Mouse (Mus musculus) CH12F3 (cell line): ENCODE measurements at regions not wholly inside any gene's neighbourhood (a gene's known extent, or its start where the extent isn't known, plus 50 kb on each side); places are given as distances from the start of the nearest gene placed in this dataset.

Experiments
- in situ Hi-C: fragments of 300-500 bp; cut with MboI; formaldehyde crosslinking; loops from 2 replicates; pipeline ENCODE4 v1.14.3; 2020; ENCODE audit warnings: low sequenced_read_pairs

DNA sequence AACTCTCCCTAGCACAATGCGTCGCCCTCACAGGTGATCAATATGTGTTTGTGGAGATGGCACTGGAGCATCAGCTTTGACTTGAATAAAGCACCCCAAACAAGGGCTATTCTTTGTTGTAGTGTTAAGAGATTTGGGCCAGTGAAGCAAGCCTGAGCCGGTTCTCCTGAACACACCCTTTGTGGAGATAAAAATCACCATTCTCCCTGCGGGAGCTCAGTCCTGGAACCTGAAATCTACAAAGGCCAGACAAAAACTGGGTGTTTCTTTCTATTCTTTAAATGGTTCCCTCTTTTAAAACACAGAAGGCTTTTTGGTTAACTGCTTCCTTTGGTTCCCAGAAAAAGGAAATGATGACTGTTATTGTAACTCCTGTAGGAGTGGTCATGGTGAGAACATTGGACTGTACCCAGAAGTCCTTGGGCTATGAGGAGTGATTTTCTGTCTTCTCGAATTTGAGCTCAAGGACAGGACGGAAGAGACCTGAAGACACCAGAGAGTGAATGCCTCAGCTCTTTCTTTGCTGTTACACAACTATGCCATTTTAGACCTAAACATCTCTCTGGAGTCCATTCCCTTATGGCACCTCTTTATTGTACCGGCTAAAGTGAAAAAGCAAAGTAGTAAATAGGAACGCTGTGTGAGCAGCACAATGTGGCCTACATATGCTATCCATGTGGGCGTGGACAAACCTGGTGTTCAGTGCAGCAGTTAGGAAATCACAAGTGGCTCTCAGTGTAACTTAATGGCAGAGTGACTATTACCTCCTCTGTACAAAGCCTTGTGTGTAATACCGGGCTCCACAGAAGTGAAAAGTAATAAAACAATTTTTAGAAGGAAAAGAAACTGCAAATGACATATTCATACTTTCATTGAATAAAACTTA, 149.9 kb upstream of the Veph1 start:
- in situ Hi-C loops, result no loop called here

GRCm38 (mm10) chr3:66433216-66433615, 136.6 kb upstream of the Veph1 start:
- in situ Hi-C loops, result no loop called here

GRCm38 (mm10) chr3:66430187-66430586, 133.6 kb upstream of the Veph1 start:
- in situ Hi-C loops, result no loop called here

DNA sequence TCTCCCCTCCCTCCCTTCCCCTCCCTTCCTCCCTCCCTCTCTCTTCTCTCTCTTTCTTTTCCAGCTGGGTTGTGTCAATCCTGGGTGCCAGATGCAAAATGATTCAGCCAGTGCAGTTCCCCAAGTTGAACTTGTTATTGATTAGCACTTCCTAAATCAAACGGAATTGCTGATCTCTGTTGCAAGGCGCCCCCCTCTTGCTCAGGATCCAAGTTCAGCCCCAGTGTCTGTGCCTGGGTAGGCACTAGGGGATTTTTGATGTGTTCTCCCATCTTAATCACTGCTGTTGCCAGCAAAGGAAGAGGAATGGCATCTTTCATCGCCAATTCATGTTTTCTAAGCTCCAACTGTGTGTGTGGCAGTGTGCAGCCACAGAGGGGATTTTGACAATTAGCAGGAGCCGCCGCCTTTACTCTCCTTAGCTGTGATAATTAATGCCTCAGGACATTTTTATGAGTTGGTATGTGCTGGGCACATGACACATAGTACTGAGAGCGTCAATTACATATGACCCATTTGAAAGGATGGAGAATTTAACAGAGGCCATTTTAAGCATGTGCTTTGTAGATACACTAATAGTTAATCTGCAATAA, 125.9 kb upstream of the Veph1 start:
- in situ Hi-C loops, result loop anchor here (25.0 kb wide), 1 partner anchor 915 kb away; no protein-coding TSS in a partner anchor

DNA sequence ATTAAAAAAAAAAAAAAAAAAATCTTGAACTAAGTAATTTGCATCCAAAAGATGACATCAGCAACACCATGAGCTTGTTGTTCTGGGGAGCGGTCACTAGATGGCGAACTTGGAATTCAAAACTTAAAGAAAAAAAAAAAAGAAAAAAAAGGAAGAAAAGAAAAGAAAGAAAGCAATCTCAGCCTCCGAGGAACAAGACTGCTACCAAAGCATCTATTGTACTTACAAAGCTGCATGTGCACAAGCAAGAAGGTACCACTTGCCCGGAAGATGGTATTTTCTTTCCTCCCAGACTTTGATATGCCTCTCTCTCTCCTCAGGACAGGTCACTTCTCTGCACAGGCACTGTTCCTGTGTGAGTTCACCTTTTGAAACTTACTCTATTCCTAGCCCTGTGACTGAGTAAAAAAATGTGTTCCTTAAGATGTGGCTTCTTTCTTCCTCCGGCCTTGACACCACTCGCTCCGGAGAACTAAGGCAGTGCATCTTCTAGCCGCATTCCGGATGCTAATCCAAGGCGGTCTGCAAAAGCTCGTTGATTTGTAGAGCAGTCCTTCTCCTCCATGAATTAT, 114.2 kb upstream of the Veph1 start:
- in situ Hi-C loops, result loop anchor here (25.0 kb wide), 1 partner anchor 927 kb away; no protein-coding TSS in a partner anchor

GRCm38 (mm10) chr3:66408791-66409190, 112.2 kb upstream of the Veph1 start:
- in situ Hi-C loops, result loop anchor here (25.0 kb wide), 1 partner anchor 929 kb away; no protein-coding TSS in a partner anchor

DNA sequence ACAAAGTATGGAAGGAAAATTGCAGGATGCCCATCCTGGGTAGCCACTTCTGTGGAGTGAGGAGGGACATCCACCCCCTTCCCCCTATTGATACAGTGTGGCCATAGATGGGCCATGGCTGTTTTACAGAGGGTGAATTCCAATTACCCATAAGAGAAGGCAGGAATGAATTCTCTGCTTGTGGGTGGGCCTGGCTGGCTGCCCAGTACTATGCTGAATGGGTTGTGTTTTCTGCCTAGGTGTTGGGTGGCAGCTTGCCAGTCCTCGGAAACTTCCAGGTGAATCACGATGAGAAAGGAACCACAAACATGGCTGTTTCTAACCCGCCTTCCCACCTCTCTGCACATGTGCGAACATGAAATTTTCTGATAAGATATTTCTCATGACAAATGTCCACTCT, 109.0 kb upstream of the Veph1 start:
- in situ Hi-C loops, result loop anchor here (25.0 kb wide), 1 partner anchor 932 kb away; no protein-coding TSS in a partner anchor

- in situ Hi-C loops, result loop anchor here (25.0 kb wide), 1 partner anchor 934 kb away; no protein-coding TSS in a partner anchor
Observed at GRCm38 (mm10) chr3:66403707-66404106, 107.1 kb upstream of the Veph1 start.

- in situ Hi-C loops, result loop anchor here (25.0 kb wide), 1 partner anchor 936 kb away; no protein-coding TSS in a partner anchor
Observed at GRCm38 (mm10) chr3:66400791-66401568, 104.3 kb upstream of the Veph1 start.

DNA sequence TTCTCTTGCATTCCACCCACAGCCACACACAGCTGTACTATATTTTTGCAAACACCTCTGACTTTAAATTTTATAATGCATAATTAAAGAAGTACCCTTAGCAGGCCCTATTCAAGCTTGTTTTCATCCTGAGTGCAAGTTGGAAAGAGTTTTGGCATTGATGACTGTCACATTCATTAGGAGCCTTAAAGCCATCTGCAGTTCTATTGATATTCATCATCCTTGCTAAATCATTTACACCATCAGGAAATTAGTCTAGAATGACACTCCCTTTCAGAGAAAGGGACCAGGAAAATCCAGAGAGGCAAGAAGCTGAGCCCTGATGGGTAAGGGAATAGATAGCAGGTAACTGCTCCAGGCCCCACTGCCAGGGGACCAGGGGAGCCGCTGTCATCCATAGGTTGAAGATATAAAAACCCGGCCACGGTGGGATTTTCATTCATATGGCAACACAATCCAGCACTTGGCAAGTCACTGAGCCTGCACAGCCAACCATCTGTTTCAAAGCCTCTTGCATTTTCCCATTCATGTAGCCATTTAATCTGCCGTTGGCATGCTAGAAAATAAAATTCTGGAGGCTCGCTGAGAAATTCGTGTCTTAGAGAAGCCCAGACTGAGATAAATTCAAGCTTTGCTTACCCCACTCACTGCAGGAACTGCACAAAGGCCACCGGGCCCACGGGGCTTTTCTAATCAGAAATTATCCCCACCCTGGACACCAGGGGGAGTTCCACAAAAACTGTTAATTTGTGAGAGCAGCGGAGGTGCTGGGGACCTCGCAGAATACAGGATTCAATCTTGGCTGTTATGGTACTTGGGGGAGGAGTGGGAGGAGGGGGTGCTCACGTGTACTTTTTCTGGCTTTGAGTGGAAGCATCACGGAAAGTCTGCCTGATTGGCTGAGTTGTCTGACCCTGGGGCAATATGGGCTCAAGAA, 101.8 kb upstream of the Veph1 start:
- in situ Hi-C loops, result no loop called here

DNA sequence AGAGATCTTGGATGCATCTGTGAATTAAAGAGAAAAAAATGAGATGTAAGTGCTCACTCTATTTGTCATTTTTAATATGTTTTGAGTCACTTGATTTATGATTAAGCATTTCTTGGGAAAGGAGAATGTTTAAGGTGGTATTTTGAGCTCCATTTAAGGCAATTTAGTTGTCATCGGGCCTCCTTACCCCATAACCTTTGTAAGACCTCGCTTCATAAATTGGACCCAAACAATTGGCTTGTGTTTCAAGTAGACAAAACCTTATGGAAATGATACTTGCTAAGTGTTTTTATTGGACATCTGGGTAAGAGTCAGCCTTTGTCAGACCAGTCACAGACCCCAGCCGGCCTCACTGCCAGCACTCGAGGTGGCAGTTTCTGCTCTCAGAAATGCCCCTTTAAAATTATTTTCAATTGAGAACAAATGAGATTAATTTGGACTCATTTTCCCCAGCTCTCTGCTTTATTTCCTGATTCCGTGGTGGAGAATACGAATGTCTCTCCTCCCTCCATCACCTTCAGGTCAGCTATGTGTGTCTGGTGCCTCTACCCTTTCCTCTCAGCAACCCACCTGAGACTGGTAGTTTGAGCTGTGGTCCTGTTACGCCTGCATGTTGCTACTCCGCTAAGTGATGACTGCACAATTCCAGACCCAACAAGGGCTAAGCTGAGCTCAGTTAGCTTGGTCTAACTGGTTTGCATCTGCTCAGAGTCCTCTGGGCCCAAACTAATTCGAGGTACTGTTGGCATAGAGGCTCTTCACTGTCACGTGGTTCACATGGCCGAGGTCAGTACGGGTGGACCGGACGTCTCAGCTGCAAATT, 78.7 kb upstream of the Veph1 start:
- in situ Hi-C loops, result no loop called here

GRCm38 (mm10) chr3:66374603-66375002, 78.0 kb upstream of the Veph1 start:
- in situ Hi-C loops, result no loop called here

GRCm38 (mm10) chr3:66373807-66374575, 77.4 kb upstream of the Veph1 start:
- in situ Hi-C loops, result no loop called here
